Mouse (Mus musculus) fat pad, adult 2 months (tissue): ENCODE measurements at regions not wholly inside any gene's neighbourhood (a gene's known extent, or its start where the extent isn't known, plus 50 kb on each side); places are given as distances from the start of the nearest gene placed in this dataset.

Experiments
- DNase-seq: peaks from one replicate; pipeline ENCODE4 v3.0.0-alpha.2; 2011; ENCODE audit warnings: low read depth, low spot score; ENCODE audit errors: extremely low read depth

- no peak for DNase-seq
These were observed 67.7 kb upstream of the Slc22a22 start for GRCm38 (mm10) chr15:57545141-57545540.

- no peak for DNase-seq
These were observed 66.6 kb upstream of the Slc22a22 start for GRCm38 (mm10) chr15:57543985-57544384.

GRCm38 (mm10) chr15:57542630-57543029, 65.2 kb upstream of the Slc22a22 start:
- DNase-seq: no peak

- DNase-seq: no peak
These were observed 58.1 kb upstream of the Slc22a22 start for GRCm38 (mm10) chr15:57535514-57535913.
